Mouse (Mus musculus) midbrain, embryonic 13.5 days (tissue): ENCODE data around the gene Stx2. TPM values are rescaled to one million over a fixed set of nuclear protein-coding genes. Genes with fewer than 3 reads are reported as not detected.

Source experiments
- ATAC-seq: fragments of 200-750 bp; cut with Nextera tagmentation; 2 replicates; pipeline ENCODE4 v1.8.0; 2017; ENCODE audit warnings: mild to moderate bottlenecking, moderate TSS enrichment, moderate library complexity
- H3K27ac ChIP-seq: fragments of 300-500 bp; sonication (generic); 2 replicates; pipeline ENCODE4 v1.5.1; 2015; ENCODE audit warnings: inconsistent platforms, mild to moderate bottlenecking, moderate library complexity
- H3K27me3 ChIP-seq: fragments of 300-500 bp; sonication (generic); 2 replicates; pipeline ENCODE4 v1.6.1; 2015; ENCODE audit warnings: mild to moderate bottlenecking, inconsistent platforms
- H3K36me3 ChIP-seq: fragments of 300-500 bp; sonication (generic); 2 replicates; pipeline ENCODE4 v1.6.1; 2015; ENCODE audit warnings: mild to moderate bottlenecking, inconsistent platforms
- H3K4me1 ChIP-seq: fragments of 300-500 bp; sonication (generic); replicated peaks from 2 replicates; pipeline ENCODE4 v1.6.1; 2015; ENCODE audit warnings: inconsistent platforms
- H3K4me2 ChIP-seq: fragments of 300-500 bp; sonication (generic); replicated peaks from 2 replicates; pipeline ENCODE4 v1.6.1; 2015; ENCODE audit warnings: moderate library complexity, mild to moderate bottlenecking, inconsistent platforms
- H3K4me3 ChIP-seq: fragments of 300-500 bp; sonication (generic); replicated peaks from 2 replicates; pipeline ENCODE4 v1.5.1; 2015; ENCODE audit warnings: mild to moderate bottlenecking, inconsistent platforms
- H3K9ac ChIP-seq: fragments of 300-500 bp; sonication (generic); replicated peaks from 2 replicates; pipeline ENCODE4 v1.6.1; 2015; ENCODE audit warnings: mild to moderate bottlenecking, inconsistent platforms
- H3K9me3 ChIP-seq: fragments of 300-500 bp; sonication (generic); 2 replicates; pipeline ENCODE4 v1.6.1; 2016; ENCODE audit warnings: mild to moderate bottlenecking, inconsistent platforms
- WGBS: fragments of 180-500 bp; shearing (Covaris S2); methylation state at CpG from one replicate; pipeline ENCODE4 v1.1.7; 2015; 5-methylcytosine and 5-hydroxymethylcytosine counted together
- polyA plus RNA-seq: library from polyadenylated mRNA; unstranded; fragments of >200 nt; fragmentation: Nextera tagmentation; extraction: Ambion mirVana; gene quantifications from 2 replicates; pipeline ENCODE4 v1.2.1, GENCODE M21; 2015

Stx2 gene
- polyA plus RNA-seq, 1 experiment from 2014 or later: 15.5 TPM

DNA sequence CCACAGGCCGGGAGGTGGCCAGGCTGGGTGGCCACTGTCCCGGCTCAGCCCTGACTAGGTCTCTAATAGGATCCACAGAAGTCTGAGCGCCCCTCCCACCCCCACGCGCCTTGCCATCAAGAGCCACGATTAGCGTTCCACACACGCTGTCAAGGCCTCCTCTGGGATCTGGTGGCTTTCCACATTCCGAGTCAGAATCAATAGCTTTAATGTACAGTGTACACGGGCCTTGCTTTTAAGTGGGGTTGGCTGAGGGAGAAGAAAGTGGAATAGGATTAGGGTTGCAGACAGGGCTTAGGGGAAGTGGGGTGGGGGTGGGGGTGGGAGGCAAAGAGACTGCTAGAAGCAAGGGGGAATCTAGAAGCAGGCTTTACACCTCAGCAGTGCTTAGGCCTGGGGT is 67.9 kb downstream of the Stx2 start:
- no peaks in the 10 kb centered on the region for H3K36me3 ChIP-seq
- no peak overlapping the region for H3K4me3 ChIP-seq
- peak; percentile 53; the same call in 1 of the 2 replicates for ATAC-seq
- 0 out of 2 replicates have a peak overlapping the region, but pooled peaks have one; percentile 14 for H3K27ac ChIP-seq
- H3K4me1 ChIP-seq: peaks cover 6% of the 10 kb centered on the region; the same call in 1 of the 2 replicates
- WGBS: 72% methylated on average over 10 of the region's 10 CpGs
- H3K9ac ChIP-seq: no peak overlapping the region
- H3K27me3 ChIP-seq: no peaks in the 10 kb centered on the region
- 0 out of 2 replicates have a peak, but pooled peaks cover 2% of the 10 kb centered on the region for H3K9me3 ChIP-seq
- no peak overlapping the region for H3K4me2 ChIP-seq

DNA sequence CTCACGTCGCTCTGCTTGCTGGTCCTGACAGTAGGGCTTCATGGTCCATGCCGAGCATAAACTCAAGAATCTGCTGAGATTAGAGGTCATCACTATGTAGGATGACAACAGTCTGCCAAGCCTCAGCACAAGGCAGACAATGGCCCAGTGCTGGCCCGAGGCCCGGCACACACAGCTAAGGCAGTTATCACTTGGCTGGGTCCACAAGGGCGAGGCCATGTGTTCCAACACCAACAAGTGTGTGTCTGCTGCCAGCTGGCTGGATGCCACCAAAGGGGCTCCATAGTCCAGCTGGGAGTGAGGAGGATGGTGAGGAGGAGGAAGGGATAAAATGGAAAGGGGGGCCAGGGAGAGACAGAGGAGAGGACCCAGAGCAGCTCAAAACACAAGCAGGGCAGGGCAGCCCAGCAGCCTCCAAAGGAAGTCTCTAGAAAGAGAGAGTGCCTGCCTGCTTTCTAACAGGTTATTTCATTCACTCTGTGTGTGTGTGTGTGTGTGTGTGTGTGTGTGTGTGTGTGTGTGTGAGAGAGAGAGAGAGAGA is 72.9 kb downstream of the Stx2 start:
- Histone ChIP-seq H3K27ac (no peak overlapping the region), H3K27me3 (no peaks in the 10 kb centered on the region; the same call in 1 of the 2 replicates), H3K4me2 (no peak overlapping the region), H3K9ac (no peak overlapping the region), H3K4me1 (0 out of 2 replicates have a peak, but pooled peaks cover 2% of the 10 kb centered on the region), H3K4me3 (no peak overlapping the region), H3K36me3 (no peaks in the 10 kb centered on the region), H3K9me3 (no peaks in the 10 kb centered on the region)
- ATAC-seq: peak; percentile 74
- WGBS: 76% methylated on average over 6 of the region's 6 CpGs

Other genes with a start within 250 kb of the Stx2 start
- gene Rimbp2, start 55.1 kb downstream of the Stx2 start, polyA plus RNA-seq: 3.0 and 3.5 TPM in 2 replicates
- gene Ran, start 11.5 kb upstream of the Stx2 start, polyA plus RNA-seq: 529 and 559 TPM in 2 replicates
- 0.12 and 0.15 TPM in 2 replicates for gene Adgrd1, start 88.2 kb upstream of the Stx2 start, polyA plus RNA-seq